Mouse (Mus musculus): ENCODE data around the gene Cpeb4. TPM values are rescaled to one million over a fixed set of nuclear protein-coding genes. Genes with fewer than 3 reads are reported as not detected.
A peak's percentile ranks its signal among the peaks of the same experiment; 100 is the strongest.

Gene Cpeb4
- polyA plus RNA-seq, 1 experiment from 2014 or later = 5.9 TPM

DNA sequence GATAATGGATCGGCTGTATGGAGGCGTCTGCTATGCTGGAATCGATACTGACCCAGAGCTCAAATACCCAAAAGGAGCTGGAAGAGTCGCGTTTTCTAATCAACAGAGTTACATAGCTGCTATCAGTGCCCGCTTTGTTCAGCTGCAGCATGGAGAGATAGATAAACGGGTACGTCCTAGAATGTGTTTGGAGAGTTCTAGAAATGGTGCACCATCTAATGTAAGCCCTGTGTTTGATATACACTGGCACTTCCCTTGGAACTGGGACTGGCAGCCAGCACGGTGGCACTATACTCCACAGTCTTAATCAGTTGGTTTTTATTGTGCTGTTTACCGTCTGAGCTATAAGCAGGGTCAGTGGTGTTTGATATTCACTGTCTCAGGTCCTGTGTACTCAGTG, 58.0 kb downstream of the Cpeb4 start:
- H3K4me3 ChIP-seq (ENCODE audit: low read depth, low read length) = no peak overlapping the region
- TF ChIP-seq EP300 (IDR thresholded peaks at IDR 0.05) (no peak), CTCF (IDR thresholded peaks at IDR 0.05) (no peak)
- WGBS = 92% methylated on average over 10 of the region's 10 CpGs
- DNase-seq (ENCODE audit: low spot score) (no peak), ATAC-seq (no peak)
- H3K27ac ChIP-seq (ENCODE audit: low read length) = no peak overlapping the region
- H3K4me2 ChIP-seq (replicated peaks; ENCODE audit: low read depth, low read length) = no peak overlapping the region
- H3K27me3 ChIP-seq (replicated peaks; ENCODE audit: insufficient read depth, low read length) = no peaks in the 10 kb centered on the region
- H3K9ac ChIP-seq (replicated peaks; ENCODE audit: low read depth) = no peak overlapping the region
- H3K9me3 ChIP-seq (ENCODE audit: low read length) = no peaks in the 10 kb centered on the region
- H3K36me3 ChIP-seq (ENCODE audit: insufficient read depth, low read length) = peaks cover 30% of the 10 kb centered on the region
- no peaks in the 10 kb centered on the region for H3K4me1 ChIP-seq (ENCODE audit: insufficient read depth, low read depth, low read length)

DNA sequence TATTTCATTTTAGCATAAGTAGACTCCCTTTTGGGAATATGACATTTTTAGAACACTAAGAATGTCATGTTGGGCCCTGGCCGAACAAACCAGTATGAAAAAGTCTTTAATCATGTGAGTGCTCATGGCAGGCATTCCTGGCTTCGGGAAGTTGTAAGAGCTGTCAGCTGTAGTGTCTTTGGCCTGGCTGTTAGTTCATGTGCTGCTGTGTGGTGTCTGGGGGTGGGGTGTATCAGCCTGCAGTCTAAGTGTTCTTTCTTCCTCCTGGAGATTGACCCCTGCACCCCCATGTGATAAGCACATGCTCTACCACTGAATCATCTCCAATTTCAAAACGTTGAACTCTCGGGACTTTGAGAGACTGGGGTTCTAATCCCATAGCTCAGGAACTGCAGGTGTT, 63.6 kb downstream of the Cpeb4 start:
- ATAC-seq (no peak), DNase-seq (ENCODE audit: low spot score) (no peak)
- TF ChIP-seq EP300 (IDR thresholded peaks at IDR 0.05) (no peak), CTCF (IDR thresholded peaks at IDR 0.05) (no peak)
- Histone ChIP-seq H3K4me2 (replicated peaks; ENCODE audit: low read depth, low read length) (no peak overlapping the region), H3K27ac (ENCODE audit: low read length) (no peak overlapping the region), H3K4me1 (ENCODE audit: insufficient read depth, low read depth, low read length) (no peaks in the 10 kb centered on the region), H3K4me3 (ENCODE audit: low read depth, low read length) (no peak overlapping the region), H3K27me3 (replicated peaks; ENCODE audit: insufficient read depth, low read length) (no peaks in the 10 kb centered on the region), H3K36me3 (ENCODE audit: insufficient read depth, low read length) (peaks cover 13% of the 10 kb centered on the region), H3K9me3 (ENCODE audit: low read length) (no peaks in the 10 kb centered on the region), H3K9ac (replicated peaks; ENCODE audit: low read depth) (no peak overlapping the region)
- WGBS = 31% methylated on average over 4 of the region's 4 CpGs

DNA sequence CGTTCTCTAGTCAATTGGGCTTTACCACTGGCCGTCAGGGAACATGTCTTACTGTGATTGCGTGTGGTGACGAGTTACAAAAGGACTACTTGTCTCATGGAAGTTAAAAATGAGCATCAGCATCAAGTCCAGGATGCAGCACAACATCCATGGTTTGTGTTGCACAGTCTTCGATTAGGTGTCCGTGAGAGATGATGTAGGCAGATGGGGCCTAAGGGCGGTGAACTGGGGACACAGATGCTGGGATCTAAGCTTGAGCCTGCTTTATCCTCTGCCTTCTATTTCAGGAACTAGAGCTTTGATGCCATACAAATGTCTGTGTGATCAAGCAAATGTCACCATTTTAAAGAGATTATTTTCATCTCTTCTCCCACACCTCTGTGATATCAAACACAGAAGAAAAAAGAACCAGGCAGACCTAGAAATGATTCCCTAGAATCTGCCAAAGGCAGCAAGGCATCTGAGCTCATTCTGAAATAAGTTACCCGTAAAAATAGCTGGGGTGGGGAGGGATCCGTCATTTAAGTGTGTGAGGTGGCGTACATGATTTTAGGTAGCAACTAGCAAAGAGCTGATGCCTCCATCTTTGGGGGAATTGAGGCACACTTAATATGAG, 65.0 kb downstream of the Cpeb4 start:
- WGBS = 82% methylated on average over 10 of the region's 10 CpGs
- H3K9me3 ChIP-seq (ENCODE audit: low read length) = no peaks in the 10 kb centered on the region
- ATAC-seq (no peak), DNase-seq (ENCODE audit: low spot score) (no peak)
- H3K4me1 ChIP-seq (ENCODE audit: insufficient read depth, low read depth, low read length) = no peaks in the 10 kb centered on the region
- TF ChIP-seq EP300 (IDR thresholded peaks at IDR 0.05) (no peak), CTCF (IDR thresholded peaks at IDR 0.05) (no peak)
- no peak overlapping the region for H3K27ac ChIP-seq (ENCODE audit: low read length)
- no peaks in the 10 kb centered on the region for H3K27me3 ChIP-seq (replicated peaks; ENCODE audit: insufficient read depth, low read length)
- 0 out of 2 replicates have a peak, but pooled peaks cover 4% of the 10 kb centered on the region for H3K36me3 ChIP-seq (ENCODE audit: insufficient read depth, low read length)
- H3K4me3 ChIP-seq (ENCODE audit: low read depth, low read length) = no peak overlapping the region
- no peak overlapping the region for H3K9ac ChIP-seq (replicated peaks; ENCODE audit: low read depth)
- no peak overlapping the region for H3K4me2 ChIP-seq (replicated peaks; ENCODE audit: low read depth, low read length)

DNA sequence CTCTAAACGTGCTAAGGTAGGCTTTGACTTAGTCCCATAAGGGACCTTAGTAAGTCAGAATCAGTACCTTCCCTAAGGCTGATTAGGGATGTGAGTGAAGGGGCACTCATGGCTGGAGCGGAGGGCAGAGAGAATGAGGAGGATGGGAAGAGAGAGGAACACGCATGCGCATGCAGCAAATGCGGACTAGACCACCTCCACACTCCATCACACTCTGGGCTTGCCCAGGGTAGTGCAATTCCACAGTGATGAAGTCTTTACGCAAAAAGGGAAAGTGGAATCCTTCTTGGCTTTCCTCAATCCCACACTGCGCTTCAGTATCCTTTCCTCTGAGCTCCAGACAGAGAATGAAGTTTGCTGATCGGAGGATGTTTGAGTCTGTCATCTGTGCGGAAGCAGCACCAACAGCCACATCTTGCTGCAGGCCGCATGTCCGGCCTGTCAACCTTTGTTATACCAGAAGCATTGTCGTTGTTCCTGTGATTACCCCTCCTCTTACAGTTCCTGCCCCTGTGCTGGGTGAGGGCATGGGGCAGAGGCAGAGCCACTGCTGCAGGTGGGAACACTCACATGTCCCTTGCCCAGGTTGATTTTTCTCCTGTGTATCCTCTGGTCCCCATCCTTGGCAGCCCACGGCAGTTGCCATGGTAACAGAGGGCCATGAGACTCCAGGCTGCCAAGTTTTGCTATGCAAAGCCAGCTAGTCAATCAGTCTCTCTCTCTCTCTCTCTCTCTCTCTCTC, 69.1 kb downstream of the Cpeb4 start:
- WGBS = 73% methylated on average over 13 of the region's 13 CpGs
- Histone ChIP-seq H3K27me3 (replicated peaks; ENCODE audit: insufficient read depth, low read length) (no peaks in the 10 kb centered on the region), H3K4me3 (ENCODE audit: low read depth, low read length) (no peak overlapping the region), H3K9me3 (ENCODE audit: low read length) (no peaks in the 10 kb centered on the region), H3K4me1 (ENCODE audit: insufficient read depth, low read depth, low read length) (no peaks in the 10 kb centered on the region), H3K9ac (replicated peaks; ENCODE audit: low read depth) (no peak overlapping the region), H3K27ac (ENCODE audit: low read length) (no peak overlapping the region), H3K36me3 (ENCODE audit: insufficient read depth, low read length) (0 out of 2 replicates have a peak, but pooled peaks cover 4% of the 10 kb centered on the region), H3K4me2 (replicated peaks; ENCODE audit: low read depth, low read length) (no peak overlapping the region)
- DNase-seq (ENCODE audit: low spot score) (no peak), ATAC-seq (no peak)
- no peak for TF ChIP-seq CTCF (IDR thresholded peaks at IDR 0.05)
- TF ChIP-seq EP300 (IDR thresholded peaks at IDR 0.05) = no peak

DNA sequence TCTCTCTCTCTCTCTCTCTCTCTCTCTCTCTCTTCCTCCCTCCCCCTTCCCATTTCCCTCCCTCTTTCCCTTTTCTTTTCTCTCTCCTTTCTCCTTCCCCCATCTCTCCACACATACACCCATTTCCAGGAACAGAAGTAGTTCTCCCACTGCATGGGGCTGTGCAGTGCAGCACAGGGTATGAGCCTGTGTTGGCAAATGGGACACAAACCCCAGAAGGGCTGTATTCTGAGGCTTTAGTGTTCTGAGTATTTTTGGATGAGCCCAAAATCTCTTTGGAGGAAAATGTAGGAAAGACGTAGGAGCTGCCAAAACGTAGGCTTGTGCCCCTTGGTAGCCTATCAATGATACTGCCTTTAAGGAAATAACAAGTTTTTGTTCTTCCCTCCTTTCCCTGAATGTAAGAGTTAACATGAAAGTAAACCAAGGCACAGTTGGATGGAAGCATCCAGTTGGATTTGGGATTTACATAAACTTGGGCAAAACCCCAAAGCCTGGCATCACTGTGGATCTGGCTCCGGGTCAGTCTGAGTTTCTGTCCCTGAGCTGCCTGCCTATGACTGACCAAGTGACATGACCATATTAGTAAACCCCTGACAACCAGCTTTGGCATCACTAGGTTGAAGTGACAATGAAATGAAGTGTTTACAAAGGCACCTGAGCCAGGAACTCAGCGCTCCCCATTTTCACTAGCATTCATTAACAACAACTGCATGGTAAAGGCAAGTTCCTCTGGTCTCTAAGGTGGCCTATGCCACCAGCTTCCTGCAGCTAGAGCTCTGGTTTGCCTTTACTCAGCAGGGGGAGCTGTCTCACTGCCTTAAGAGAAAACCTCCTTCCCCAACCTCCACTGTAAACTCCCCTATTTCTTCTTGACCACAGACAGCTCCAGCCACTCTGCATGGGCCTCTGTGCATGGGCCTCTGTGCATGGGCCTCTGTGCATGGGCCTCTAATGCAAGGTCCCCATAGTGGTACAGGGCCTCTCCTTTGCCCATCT, 69.9 kb downstream of the Cpeb4 start:
- Histone ChIP-seq H3K9ac (replicated peaks; ENCODE audit: low read depth) (no peak overlapping the region), H3K4me2 (replicated peaks; ENCODE audit: low read depth, low read length) (no peak overlapping the region), H3K9me3 (ENCODE audit: low read length) (no peaks in the 10 kb centered on the region), H3K36me3 (ENCODE audit: insufficient read depth, low read length) (no peaks in the 10 kb centered on the region), H3K4me3 (ENCODE audit: low read depth, low read length) (no peak overlapping the region), H3K27me3 (replicated peaks; ENCODE audit: insufficient read depth, low read length) (no peaks in the 10 kb centered on the region), H3K4me1 (ENCODE audit: insufficient read depth, low read depth, low read length) (no peaks in the 10 kb centered on the region), H3K27ac (ENCODE audit: low read length) (no peak overlapping the region)
- DNase-seq (ENCODE audit: low spot score) (peak; percentile 27), ATAC-seq (0 out of 2 replicates have a peak, but pooled peaks have one; percentile 17)
- whole genome bisulfite sequencing = 71% methylated on average over 4 of the region's 4 CpGs
- TF ChIP-seq CTCF (IDR thresholded peaks at IDR 0.05) = peak; percentile 53
- TF ChIP-seq EP300 (IDR thresholded peaks at IDR 0.05) = no peak

DNA sequence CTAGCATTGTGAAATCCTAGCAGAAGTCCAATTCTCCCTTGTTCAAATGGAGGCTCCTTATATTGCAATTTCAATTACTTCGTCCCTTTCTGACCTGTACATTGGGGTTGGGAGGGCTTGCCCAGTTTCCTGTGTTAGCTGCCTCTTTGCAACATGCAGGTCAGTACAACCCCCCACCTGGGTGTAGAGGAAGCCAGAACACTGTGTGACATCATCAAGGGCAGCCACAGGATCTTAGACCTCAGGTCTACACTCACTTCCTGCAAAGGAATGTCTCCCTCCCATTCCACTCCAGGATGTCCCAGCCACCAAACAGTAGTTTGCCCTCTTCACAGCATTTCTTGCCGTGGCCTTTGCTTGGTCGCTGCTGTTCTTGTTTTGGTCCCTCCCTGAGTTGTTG, 73.5 kb downstream of the Cpeb4 start:
- Histone ChIP-seq H3K27me3 (replicated peaks; ENCODE audit: insufficient read depth, low read length) (no peaks in the 10 kb centered on the region), H3K27ac (ENCODE audit: low read length) (no peak overlapping the region), H3K4me1 (ENCODE audit: insufficient read depth, low read depth, low read length) (no peaks in the 10 kb centered on the region; the same call in 1 of the 2 replicates), H3K9ac (replicated peaks; ENCODE audit: low read depth) (no peak overlapping the region), H3K36me3 (ENCODE audit: insufficient read depth, low read length) (no peaks in the 10 kb centered on the region), H3K4me3 (ENCODE audit: low read depth, low read length) (no peak overlapping the region), H3K9me3 (ENCODE audit: low read length) (no peaks in the 10 kb centered on the region), H3K4me2 (replicated peaks; ENCODE audit: low read depth, low read length) (no peak overlapping the region)
- WGBS = 63% methylated on average over 3 of the region's 3 CpGs
- ATAC-seq = no peak
- DNase-seq (ENCODE audit: low spot score) = no peak
- no peak for TF ChIP-seq EP300 (IDR thresholded peaks at IDR 0.05)
- TF ChIP-seq CTCF (IDR thresholded peaks at IDR 0.05) = no peak
